Mouse (Mus musculus): ENCODE results near the gene Pmis2.

Gene Pmis2

GRCm38 (mm10) chr7:30634621-30635020 is 36.8 kb downstream of the Pmis2 start:
- no peak for DNase-seq (ENCODE audit: extremely low read depth, low read depth, low spot score)

DNA sequence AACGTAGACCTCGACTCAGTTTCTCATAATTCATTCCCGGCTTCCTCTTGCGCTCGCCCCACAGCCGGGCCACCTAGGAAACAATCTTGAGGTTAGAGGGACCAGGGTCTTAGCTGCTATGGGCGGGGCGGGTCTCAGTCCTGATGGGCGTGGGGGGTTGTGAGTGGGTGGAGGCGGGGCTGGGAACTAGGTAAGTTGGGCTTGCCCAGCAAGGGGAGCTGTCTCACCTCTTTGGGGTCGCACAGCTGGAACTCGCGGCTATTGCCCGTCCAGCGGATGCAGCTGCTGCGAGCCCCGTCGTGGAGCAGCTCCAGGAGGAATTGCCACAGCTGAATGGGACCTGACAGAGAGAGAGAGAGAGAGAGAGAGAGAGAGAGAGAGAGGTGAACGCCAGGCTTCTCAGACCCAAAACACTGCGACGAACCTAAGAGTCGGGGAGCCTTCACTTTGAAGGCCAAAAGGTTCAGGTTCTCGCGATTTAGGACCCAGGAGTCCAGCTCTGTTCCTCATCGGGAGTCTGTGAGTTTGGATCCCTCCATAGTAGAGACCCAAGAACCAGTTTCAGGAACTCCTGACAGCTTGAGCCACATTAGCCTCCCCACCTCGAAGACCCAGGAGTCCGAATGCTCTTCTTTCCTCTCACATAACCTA is 37.5 kb downstream of the Pmis2 start:
- DNase-seq (ENCODE audit: extremely low read depth, low read depth, low spot score), result no peak

GRCm38 (mm10) chr7:30629013-30629412 is 42.4 kb downstream of the Pmis2 start:
- DNase-seq (ENCODE audit: extremely low read depth, low read depth, low spot score), result no peak

GRCm38 (mm10) chr7:30626647-30627046 is 44.8 kb downstream of the Pmis2 start:
- DNase-seq (ENCODE audit: extremely low read depth, low read depth, low spot score), result no peak

- peak; percentile 64 for DNase-seq (ENCODE audit: extremely low read depth, low read depth, low spot score)
Measured at GRCm38 (mm10) chr7:30625530-30626384, 45.6 kb downstream of the Pmis2 start, which contains the start of gene Cox6b1. Cox6b1 (minus strand) TSS chr7:30626151.

Measured in fat pad, adult 2 months (tissue).